Comparison of ENCODE assay signal across 9 mouse cellular contexts in the genomic region with DNA sequence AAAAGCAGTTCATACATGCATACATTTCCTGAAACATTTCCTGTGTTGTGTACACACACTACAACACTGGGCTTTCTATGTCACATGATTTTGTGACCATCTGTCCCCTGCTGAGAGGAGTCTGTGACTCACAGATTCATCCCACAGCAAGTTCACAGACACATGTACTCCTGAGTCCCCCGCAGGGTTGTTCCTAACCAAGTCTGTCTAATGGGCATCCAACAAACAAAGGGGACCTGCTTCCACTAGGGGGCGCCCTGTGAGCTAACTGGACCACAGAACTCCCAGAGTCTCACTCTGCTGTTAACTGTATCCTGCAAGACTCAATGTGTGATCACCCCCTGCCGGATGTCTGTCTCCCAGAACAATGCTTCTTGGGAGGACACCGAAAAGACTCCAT.
DNase-seq lines count a peak whose midpoint lies in the region; ATAC-seq and TF ChIP-seq lines count a peak whose summit lies in the region.
"Had no signal": no experiment of that assay in that cellular context is flagged by ENCODE, and none has a peak within 500 bp of the region (broad histone marks: within the 10 kb centered on the region; RNA-seq: fewer than 3 reads in every experiment).

No protein-coding gene starts in this region.

- H3K9ac ChIP-seq in hindbrain, embryonic 11.5 days (ENCODE audit: low read depth, low read length) = no peak overlapping the region
- no peak overlapping the region for H3K9ac ChIP-seq in forebrain, embryonic 11.5 days (ENCODE audit: low read length)

- DNase-seq in hindbrain, embryonic 11.5 days (ENCODE audit: low spot score) = peak; percentile 26
- no peak for DNase-seq in hindbrain, embryonic 10.5 days (ENCODE audit: low spot score)
- no peak for DNase-seq in testis, postnatal 14 days (ENCODE audit: low spot score)
- peak; percentile 48 for DNase-seq in testis, postnatal 10 days (ENCODE audit: low spot score)
- no peak for DNase-seq in urinary bladder, postnatal 4 days (ENCODE audit: low spot score in 2 of 2)
- DNase-seq in forebrain, embryonic 11.5 days (ENCODE audit: low spot score) = no peak
- DNase-seq: kidney, adult 18-20 months had no signal

- H3K36me3 ChIP-seq in hindbrain, embryonic 11.5 days (ENCODE audit: control insufficient read depth, insufficient read depth, low read length) = no peaks in the 10 kb centered on the region
- no peaks in the 10 kb centered on the region for H3K36me3 ChIP-seq in hindbrain, embryonic 10.5 days
- no peaks in the 10 kb centered on the region for H3K36me3 ChIP-seq in testis, adult 2 months (ENCODE audit: control insufficient read depth, insufficient read depth, low read length)
- no peaks in the 10 kb centered on the region for H3K36me3 ChIP-seq in forebrain, embryonic 11.5 days (ENCODE audit: control insufficient read depth, insufficient read depth, low read length)

- TF ChIP-seq CTCF in testis, adult 2 months (IDR thresholded peaks at IDR 0.05; ENCODE audit: control insufficient read depth, insufficient read depth, insufficient replicate concordance, low read depth, low read length) = peak; percentile 47; the same call in 1 of the 2 replicates

- no peak overlapping the region for H3K4me3 ChIP-seq in hindbrain, embryonic 11.5 days (ENCODE audit: low read depth, low read length)
- no peak overlapping the region for H3K4me3 ChIP-seq in hindbrain, embryonic 10.5 days
- no peak overlapping the region for H3K4me3 ChIP-seq in testis, adult 2 months (ENCODE audit: control insufficient read depth, low read depth, low read length)
- no peak overlapping the region for H3K4me3 ChIP-seq in forebrain, embryonic 11.5 days (ENCODE audit: low read depth, low read length)

- no peaks in the 10 kb centered on the region for H3K27me3 ChIP-seq in hindbrain, embryonic 11.5 days (ENCODE audit: control insufficient read depth, insufficient read depth, low read length)
- H3K27me3 ChIP-seq in hindbrain, embryonic 10.5 days (ENCODE audit: insufficient read depth, poor library complexity, severe bottlenecking) = no peaks in the 10 kb centered on the region
- no peaks in the 10 kb centered on the region for H3K27me3 ChIP-seq in testis, adult 2 months (ENCODE audit: control insufficient read depth, insufficient read depth, low read length)
- no peaks in the 10 kb centered on the region for H3K27me3 ChIP-seq in forebrain, embryonic 11.5 days (ENCODE audit: control insufficient read depth, insufficient read depth, low read length)

- 72% methylated on average over 4 of the region's 4 CpGs for WGBS in hindbrain, embryonic 11.5 days
- WGBS in hindbrain, embryonic 10.5 days = 76% methylated on average over 4 of the region's 4 CpGs
- WGBS in forebrain, embryonic 11.5 days = 79% methylated on average over 4 of the region's 4 CpGs

- ATAC-seq in hindbrain, embryonic 11.5 days (ENCODE audit: low FRiP score) = no peak
- peak; percentile 47 for ATAC-seq in frontal cortex, adult (ENCODE audit: low TSS enrichment)
- ATAC-seq in forebrain, embryonic 11.5 days (replicated peaks; ENCODE audit: low FRiP score) = no peak

- no peak for TF ChIP-seq POLR2A in testis, adult 2 months (IDR thresholded peaks at IDR 0.05; ENCODE audit: control insufficient read depth, low read depth, low read length)

- H3K4me1 ChIP-seq in hindbrain, embryonic 11.5 days (replicated peaks; ENCODE audit: control insufficient read depth, insufficient read depth, low read length) = no peaks in the 10 kb centered on the region
- H3K4me1 ChIP-seq in hindbrain, embryonic 10.5 days (replicated peaks) = peaks cover 22% of the 10 kb centered on the region; the same call in 1 of the 2 replicates
- H3K4me1 ChIP-seq in testis, adult 2 months (ENCODE audit: control insufficient read depth, insufficient read depth, low read length) = no peaks in the 10 kb centered on the region
- no peaks in the 10 kb centered on the region for H3K4me1 ChIP-seq in forebrain, embryonic 11.5 days (replicated peaks; ENCODE audit: control insufficient read depth, insufficient read depth, low read length)

- no peak overlapping the region for H3K27ac ChIP-seq in hindbrain, embryonic 11.5 days (ENCODE audit: low read depth, low read length)
- no peak overlapping the region; the same call in 1 of the 2 replicates for H3K27ac ChIP-seq in hindbrain, embryonic 10.5 days
- no peak overlapping the region for H3K27ac ChIP-seq in testis, adult 2 months (ENCODE audit: control insufficient read depth, insufficient read depth, low read depth, low read length)
- H3K27ac ChIP-seq in forebrain, embryonic 11.5 days (ENCODE audit: low read depth, low read length) = no peak overlapping the region

- no peaks in the 10 kb centered on the region for H3K9me3 ChIP-seq in hindbrain, embryonic 11.5 days (ENCODE audit: control insufficient read depth, low read length)
- peaks cover 8% of the 10 kb centered on the region; the same call in 1 of the 2 replicates for H3K9me3 ChIP-seq in hindbrain, embryonic 10.5 days
- no peaks in the 10 kb centered on the region for H3K9me3 ChIP-seq in forebrain, embryonic 11.5 days (ENCODE audit: control insufficient read depth, low read length)

- no peak overlapping the region for H3K4me2 ChIP-seq in hindbrain, embryonic 11.5 days (replicated peaks; ENCODE audit: low read depth, low read length)
- no peak overlapping the region for H3K4me2 ChIP-seq in forebrain, embryonic 11.5 days (ENCODE audit: low read depth, low read length, severe bottlenecking)

Comparison
In these comparisons a context has a peak if more than half of its experiments do, and no peak if none do; other contexts are left out.
1. DNase-seq: peak in hindbrain, embryonic 11.5 days (single experiment) and testis, postnatal 10 days (single experiment); none in hindbrain, embryonic 10.5 days (single experiment), testis, postnatal 14 days (single experiment), urinary bladder, postnatal 4 days (0 of 2) and forebrain, embryonic 11.5 days (single experiment).